In genomic region chr6:137648110-137649067, GRCm38 (mm10) we compare ENCODE assay signal across 8 mouse cellular contexts. TPM values are rescaled to one million over a fixed set of nuclear protein-coding genes. Genes with fewer than 3 reads are reported as not detected.
A peak's percentile ranks its signal among the peaks of the same experiment; 100 is the strongest.
DNase-seq lines count a peak whose midpoint lies in the region; ATAC-seq and TF ChIP-seq lines count a peak whose summit lies in the region.

No protein-coding gene starts in this region.

- H3K27ac ChIP-seq in embryonic facial prominence, embryonic 10.5 days (replicated peaks): peak overlapping the region; percentile 84
- no peak overlapping the region for H3K27ac ChIP-seq in liver, embryonic 12.5 days
- H3K27ac ChIP-seq in neural tube, embryonic 14.5 days (ENCODE audit: low read depth, low read length): no peak overlapping the region

- peak overlapping the region; percentile 80 for H3K4me3 ChIP-seq in embryonic facial prominence, embryonic 10.5 days
- H3K4me3 ChIP-seq in liver, embryonic 12.5 days: peak overlapping the region; percentile 61
- peak overlapping the region; percentile 84 for H3K4me3 ChIP-seq in neural tube, embryonic 14.5 days (ENCODE audit: low read depth, low read length)

- CTCF ChIA-PET in Patski (lab: Charles Lee): no interaction called here

- under 1% methylated on average over 59 of the region's 59 CpGs for WGBS in embryonic facial prominence, embryonic 10.5 days
- 3% methylated on average over 59 of the region's 59 CpGs for WGBS in liver, embryonic 12.5 days (ENCODE audit: insufficient replicate concordance)
- under 1% methylated on average over 58 of the region's 59 CpGs for WGBS in neural tube, embryonic 14.5 days

- H3K4me2 ChIP-seq in liver, embryonic 12.5 days: peak overlapping the region; percentile 82
- H3K4me2 ChIP-seq in neural tube, embryonic 14.5 days (ENCODE audit: low read depth, low read length): peak overlapping the region; percentile 96

- POLR2A ChIA-PET in Patski (lab: Charles Lee): no interaction called here

- peaks cover 4% of the 10 kb centered on the region; the same call in 1 of the 2 replicates for H3K9me3 ChIP-seq in embryonic facial prominence, embryonic 10.5 days
- H3K9me3 ChIP-seq in liver, embryonic 12.5 days (replicated peaks): no peaks in the 10 kb centered on the region
- no peaks in the 10 kb centered on the region for H3K9me3 ChIP-seq in neural tube, embryonic 14.5 days (ENCODE audit: control insufficient read depth, low read length)

- peak; percentile 47 for ATAC-seq in Patski
- peak; percentile 47; the same call in 1 of the 2 replicates for ATAC-seq in liver, embryonic 12.5 days
- peak; percentile 74 for ATAC-seq in neural tube, embryonic 14.5 days (ENCODE audit: low read depth)

- no peak for TF ChIP-seq CTCF in Patski (IDR thresholded peaks at IDR 0.05)

- peaks cover 15% of the 10 kb centered on the region for H3K4me1 ChIP-seq in embryonic facial prominence, embryonic 10.5 days
- peaks cover 13% of the 10 kb centered on the region for H3K4me1 ChIP-seq in liver, embryonic 12.5 days
- H3K4me1 ChIP-seq in neural tube, embryonic 14.5 days (ENCODE audit: control insufficient read depth, insufficient read depth, low read length): peaks cover 3% of the 10 kb centered on the region; the same call in 1 of the 2 replicates

- in situ Hi-C loops in Patski (cut with MboI; ENCODE audit: low pct_unique_long_range_greater_than_20kb): loop anchor here (5.0 kb wide), 2 partner anchors 79 to 181 kb away; no protein-coding TSS in a partner anchor

- peak; percentile 56 to 67 for DNase-seq in layer of hippocampus, postnatal 10 days (ENCODE audit: low spot score in 2 of 2)
- DNase-seq in layer of hippocampus, adult 8-10 months (ENCODE audit: low spot score in 2 of 2): no peak
- no peak for DNase-seq in Patski (ENCODE audit: low read depth, low spot score)
- DNase-seq in embryonic facial prominence, embryonic 10.5 days (ENCODE audit: low spot score): peak; percentile 29
- DNase-seq in heart, postnatal 4 days: peak; percentile 50
- no peak for DNase-seq in layer of hippocampus, postnatal 36 days

- peak overlapping the region; percentile 44; the same call in 1 of the 2 replicates for H3K9ac ChIP-seq in liver, embryonic 12.5 days
- peak overlapping the region; percentile 69 for H3K9ac ChIP-seq in neural tube, embryonic 14.5 days (replicated peaks; ENCODE audit: low read depth, low read length)

- H3K27me3 ChIP-seq in Patski: no peaks in the 10 kb centered on the region
- peaks cover 38% of the 10 kb centered on the region for H3K27me3 ChIP-seq in embryonic facial prominence, embryonic 10.5 days (replicated peaks; ENCODE audit: low read depth, poor library complexity, severe bottlenecking)
- H3K27me3 ChIP-seq in liver, embryonic 12.5 days (replicated peaks): peaks cover 43% of the 10 kb centered on the region
- no peaks in the 10 kb centered on the region for H3K27me3 ChIP-seq in neural tube, embryonic 14.5 days (ENCODE audit: control insufficient read depth, insufficient read depth, low read length)

- no peaks in the 10 kb centered on the region for H3K36me3 ChIP-seq in embryonic facial prominence, embryonic 10.5 days (replicated peaks)
- H3K36me3 ChIP-seq in liver, embryonic 12.5 days: no peaks in the 10 kb centered on the region
- H3K36me3 ChIP-seq in neural tube, embryonic 14.5 days (ENCODE audit: control insufficient read depth, insufficient read depth, low read length): no peaks in the 10 kb centered on the region

RNA-seq across cellular contexts. Expression of gene Eps8, which starts 6.3 kb away (rescaled TPM):
- 10 to 100 TPM; 55.5 to 58.6 TPM for total RNA-seq in layer of hippocampus, postnatal 10 days (2021)
- 10 to 100 TPM; 39.1 to 47.8 (median 45.7) TPM for total RNA-seq in layer of hippocampus, adult 8-10 months (2022)
- polyA plus RNA-seq in Patski (2021): 27.0 TPM
- 7.4 and 8.2 TPM in 2 replicates for polyA plus RNA-seq in embryonic facial prominence, embryonic 10.5 days (2016; fragmentation: Nextera tagmentation; extraction: Ambion mirVana)
- total RNA-seq in heart, postnatal 4 days (2021): 10 to 100 TPM; 20.4 to 20.8 TPM
- polyA plus RNA-seq in liver, embryonic 12.5 days (2016; fragmentation: Nextera tagmentation; extraction: Ambion mirVana): 1.5 and 1.7 TPM in 2 replicates
- polyA plus RNA-seq in neural tube, embryonic 14.5 days (2014; fragmentation: Nextera tagmentation; extraction: Ambion mirVana): 16.1 and 24.9 TPM in 2 replicates
- total RNA-seq in layer of hippocampus, postnatal 36 days (2021): 10 to 100 TPM; 43.3 to 47.7 TPM

Comparison
In these comparisons a context has a peak if more than half of its experiments do, and no peak if none do; other contexts are left out.
1. DNase-seq: peak in layer of hippocampus, postnatal 10 days (2 of 2), embryonic facial prominence, embryonic 10.5 days (single experiment) and heart, postnatal 4 days (single experiment); none in layer of hippocampus, adult 8-10 months (0 of 2), Patski (single experiment) and layer of hippocampus, postnatal 36 days (0 of 2).
2. Peak in every context shown above with its lines, with median percentiles within 50 percentile points of each other: ATAC-seq and H3K4me3 ChIP-seq.